Mouse (Mus musculus): ENCODE data around the gene Lrrc47. TPM values are rescaled to one million over a fixed set of nuclear protein-coding genes. Genes with fewer than 3 reads are reported as not detected.

The Lrrc47 gene
- total and polyA plus RNA-seq, 2 experiments: 6.5 to 27.2 TPM

- no peak overlapping the region for H3K27ac ChIP-seq (replicated peaks; ENCODE audit: insufficient read depth, low read depth, low read length)
- H3K36me3 ChIP-seq (ENCODE audit: control insufficient read depth, insufficient read depth, low read length): peaks cover 19% of the 10 kb centered on the region; the same call in 1 of the 2 replicates
- no peak overlapping the region for H3K9ac ChIP-seq (ENCODE audit: low read depth, low read length)
- H3K4me3 ChIP-seq (ENCODE audit: insufficient read depth, low read depth, low read length): no peak overlapping the region
- WGBS: 82% methylated on average over 10 of the region's 10 CpGs
- no peaks in the 10 kb centered on the region for H3K4me1 ChIP-seq (ENCODE audit: control insufficient read depth, insufficient read depth, low read length)
- no peaks in the 10 kb centered on the region for H3K79me2 ChIP-seq (ENCODE audit: control insufficient read depth, insufficient read depth, low read length)
- TF ChIP-seq CTCF (IDR thresholded peaks at IDR 0.05; ENCODE audit: low read depth, low read length) (no peak), POLR2A (IDR thresholded peaks at IDR 0.05; ENCODE audit: extremely low read depth, insufficient read depth, low read length) (no peak)
- no peaks in the 10 kb centered on the region for H3K27me3 ChIP-seq (ENCODE audit: control insufficient read depth, insufficient read depth, low read length)
- no peak for DNase-seq (ENCODE audit: extremely low read depth, low read depth, low spot score)
These were observed 18.8 kb upstream of the Lrrc47 start for GRCm38 (mm10) chr4:153992715-153993114.

GRCm38 (mm10) chr4:153993505-153993904, 18.0 kb upstream of the Lrrc47 start:
- Histone ChIP-seq H3K4me3 (ENCODE audit: insufficient read depth, low read depth, low read length) (no peak overlapping the region), H3K27ac (replicated peaks; ENCODE audit: insufficient read depth, low read depth, low read length) (no peak overlapping the region), H3K4me1 (ENCODE audit: control insufficient read depth, insufficient read depth, low read length) (no peaks in the 10 kb centered on the region), H3K36me3 (ENCODE audit: control insufficient read depth, insufficient read depth, low read length) (peaks cover 20% of the 10 kb centered on the region; the same call in 1 of the 2 replicates), H3K27me3 (ENCODE audit: control insufficient read depth, insufficient read depth, low read length) (no peaks in the 10 kb centered on the region), H3K79me2 (ENCODE audit: control insufficient read depth, insufficient read depth, low read length) (no peaks in the 10 kb centered on the region), H3K9ac (ENCODE audit: low read depth, low read length) (no peak overlapping the region)
- WGBS: 93% methylated on average over 8 of the region's 8 CpGs
- TF ChIP-seq CTCF (IDR thresholded peaks at IDR 0.05; ENCODE audit: low read depth, low read length): no peak
- TF ChIP-seq POLR2A (IDR thresholded peaks at IDR 0.05; ENCODE audit: extremely low read depth, insufficient read depth, low read length): no peak
- DNase-seq (ENCODE audit: extremely low read depth, low read depth, low spot score): no peak

GRCm38 (mm10) chr4:154005488-154005887, 6.0 kb upstream of the Lrrc47 start:
- WGBS: 93% methylated on average over 5 of the region's 5 CpGs
- H3K36me3 ChIP-seq (ENCODE audit: control insufficient read depth, insufficient read depth, low read length): no peaks in the 10 kb centered on the region; the same call in 1 of the 2 replicates
- no peaks in the 10 kb centered on the region for H3K79me2 ChIP-seq (ENCODE audit: control insufficient read depth, insufficient read depth, low read length)
- DNase-seq (ENCODE audit: extremely low read depth, low read depth, low spot score): no peak
- TF ChIP-seq POLR2A (IDR thresholded peaks at IDR 0.05; ENCODE audit: extremely low read depth, insufficient read depth, low read length) (no peak), CTCF (IDR thresholded peaks at IDR 0.05; ENCODE audit: low read depth, low read length) (no peak)
- no peak overlapping the region for H3K27ac ChIP-seq (replicated peaks; ENCODE audit: insufficient read depth, low read depth, low read length)
- H3K27me3 ChIP-seq (ENCODE audit: control insufficient read depth, insufficient read depth, low read length): no peaks in the 10 kb centered on the region
- H3K4me3 ChIP-seq (ENCODE audit: insufficient read depth, low read depth, low read length): no peak overlapping the region
- no peaks in the 10 kb centered on the region for H3K4me1 ChIP-seq (ENCODE audit: control insufficient read depth, insufficient read depth, low read length)
- no peak overlapping the region for H3K9ac ChIP-seq (ENCODE audit: low read depth, low read length)

- Histone ChIP-seq H3K4me1 (ENCODE audit: control insufficient read depth, insufficient read depth, low read length) (no peaks in the 10 kb centered on the region), H3K27me3 (ENCODE audit: control insufficient read depth, insufficient read depth, low read length) (no peaks in the 10 kb centered on the region), H3K36me3 (ENCODE audit: control insufficient read depth, insufficient read depth, low read length) (no peaks in the 10 kb centered on the region; the same call in 1 of the 2 replicates), H3K79me2 (ENCODE audit: control insufficient read depth, insufficient read depth, low read length) (no peaks in the 10 kb centered on the region), H3K4me3 (ENCODE audit: insufficient read depth, low read depth, low read length) (no peak overlapping the region), H3K27ac (replicated peaks; ENCODE audit: insufficient read depth, low read depth, low read length) (no peak overlapping the region), H3K9ac (ENCODE audit: low read depth, low read length) (no peak overlapping the region)
- no peak for DNase-seq (ENCODE audit: extremely low read depth, low read depth, low spot score)
- WGBS: 98% methylated on average over 6 of the region's 6 CpGs
- no peak for TF ChIP-seq CTCF (IDR thresholded peaks at IDR 0.05; ENCODE audit: low read depth, low read length)
These were observed 5.3 kb upstream of the Lrrc47 start for GRCm38 (mm10) chr4:154006264-154006663.

GRCm38 (mm10) chr4:154007759-154008158, 3.8 kb upstream of the Lrrc47 start:
- no peak for DNase-seq (ENCODE audit: extremely low read depth, low read depth, low spot score)
- 79% methylated on average over 4 of the region's 4 CpGs for WGBS
- Histone ChIP-seq H3K79me2 (ENCODE audit: control insufficient read depth, insufficient read depth, low read length) (peaks cover 11% of the 10 kb centered on the region), H3K9ac (ENCODE audit: low read depth, low read length) (no peak overlapping the region), H3K4me3 (ENCODE audit: insufficient read depth, low read depth, low read length) (no peak overlapping the region), H3K27me3 (ENCODE audit: control insufficient read depth, insufficient read depth, low read length) (no peaks in the 10 kb centered on the region), H3K36me3 (ENCODE audit: control insufficient read depth, insufficient read depth, low read length) (no peaks in the 10 kb centered on the region; the same call in 1 of the 2 replicates), H3K27ac (replicated peaks; ENCODE audit: insufficient read depth, low read depth, low read length) (no peak overlapping the region), H3K4me1 (ENCODE audit: control insufficient read depth, insufficient read depth, low read length) (peaks cover 5% of the 10 kb centered on the region)
- no peak for TF ChIP-seq CTCF (IDR thresholded peaks at IDR 0.05; ENCODE audit: low read depth, low read length)
- TF ChIP-seq POLR2A (IDR thresholded peaks at IDR 0.05; ENCODE audit: extremely low read depth, insufficient read depth, low read length): no peak

DNA sequence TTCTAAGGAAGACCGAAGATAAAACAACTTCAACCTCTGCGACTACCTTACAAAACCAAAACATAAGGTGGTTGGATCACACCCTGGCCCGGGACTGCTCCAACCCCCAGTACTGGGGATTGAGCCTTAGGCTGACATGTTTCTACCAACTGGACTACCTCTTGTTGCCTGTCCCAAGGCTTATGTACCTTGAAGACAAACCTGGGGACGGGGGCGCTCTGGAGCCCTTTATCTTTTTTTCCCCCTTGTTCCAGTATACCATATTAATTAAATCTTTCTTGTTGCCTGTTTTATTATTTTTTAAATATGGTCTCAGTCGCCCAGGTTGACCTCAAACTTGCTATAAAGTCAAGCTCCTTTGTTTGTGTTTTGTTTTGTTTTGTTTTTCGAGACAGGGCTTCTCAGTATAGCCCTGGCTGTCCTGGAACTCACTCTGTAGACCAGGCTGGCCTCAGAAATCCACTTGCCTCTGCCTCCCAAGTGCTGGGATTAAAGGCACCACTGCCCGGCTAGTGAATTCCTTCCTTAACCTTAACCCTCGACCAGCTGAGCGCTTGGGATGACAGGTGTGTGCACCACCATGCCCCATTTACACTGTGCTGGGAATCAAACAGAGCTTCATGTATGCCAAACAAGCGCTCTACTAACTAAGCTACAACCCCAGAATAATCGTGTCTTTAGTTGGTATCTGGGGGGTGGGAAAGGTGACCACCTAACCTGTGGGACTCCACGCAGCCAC, 455 bp upstream of the Lrrc47 start:
- 30% methylated on average over 13 of the region's 13 CpGs for WGBS
- DNase-seq (ENCODE audit: extremely low read depth, low read depth, low spot score): no peak
- H3K27ac ChIP-seq (replicated peaks; ENCODE audit: insufficient read depth, low read depth, low read length): no peak overlapping the region; the same call in 1 of the 2 replicates
- no peak for TF ChIP-seq CTCF (IDR thresholded peaks at IDR 0.05; ENCODE audit: low read depth, low read length)
- TF ChIP-seq POLR2A (IDR thresholded peaks at IDR 0.05; ENCODE audit: extremely low read depth, insufficient read depth, low read length): no peak
- peak overlapping the region; percentile 82 for H3K4me3 ChIP-seq (ENCODE audit: insufficient read depth, low read depth, low read length)
- H3K36me3 ChIP-seq (ENCODE audit: control insufficient read depth, insufficient read depth, low read length): no peaks in the 10 kb centered on the region
- peaks cover 15% of the 10 kb centered on the region for H3K4me1 ChIP-seq (ENCODE audit: control insufficient read depth, insufficient read depth, low read length)
- H3K79me2 ChIP-seq (ENCODE audit: control insufficient read depth, insufficient read depth, low read length): peaks cover 32% of the 10 kb centered on the region
- peak overlapping the region; percentile 56 for H3K9ac ChIP-seq (ENCODE audit: low read depth, low read length)
- no peaks in the 10 kb centered on the region for H3K27me3 ChIP-seq (ENCODE audit: control insufficient read depth, insufficient read depth, low read length)
